Mouse (Mus musculus) heart, adult 2 months (tissue): ENCODE results near the gene Rbbp6.

Experiments used
- CTCF ChIP-seq: fragments of 200-600 bp; IDR thresholded peaks from 2 replicates; pipeline ENCODE4 v1.8.1; 2022; ENCODE audit warnings: antibody characterized with exemption, mild to moderate bottlenecking, moderate library complexity
- EP300 ChIP-seq: fragments of 200-500 bp; IDR thresholded peaks from 2 replicates; pipeline ENCODE4 v1.6.1; 2011; ENCODE audit warnings: low read depth, low read length, control low read depth; ENCODE audit not compliant: insufficient read depth

DNA sequence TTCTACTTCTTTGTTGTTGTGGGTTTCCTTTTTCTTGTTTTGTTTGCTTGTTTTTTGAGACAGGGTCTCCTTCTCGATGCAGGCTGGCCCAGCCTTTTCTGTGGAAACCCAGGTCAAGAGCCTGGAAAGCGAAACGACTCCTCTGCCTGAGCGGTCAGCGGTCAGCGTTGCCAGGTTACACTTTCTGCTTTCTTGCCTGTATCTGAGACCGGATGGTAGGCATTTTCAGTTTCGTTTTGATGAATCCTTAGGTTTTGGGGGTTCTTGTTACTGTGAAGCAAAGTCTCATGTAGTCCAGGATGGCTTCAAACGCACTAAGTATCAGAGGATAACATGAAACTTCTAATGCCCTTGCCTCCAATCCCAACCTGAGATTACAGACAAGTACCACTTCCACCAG, 59.6 kb downstream of the Rbbp6 start:
- TF ChIP-seq EP300 (no peak), CTCF (no peak)
